Mouse (Mus musculus): Measurements from ENCODE around the gene Ugt1a1.

The Ugt1a1 gene

GRCm38 (mm10) chr1:88234646-88235045 is 22.9 kb downstream of the Ugt1a1 start:
- peak; percentile 17 for DNase-seq (ENCODE audit: low spot score)

GRCm38 (mm10) chr1:88235046-88235893 is 23.5 kb downstream of the Ugt1a1 start:
- DNase-seq (ENCODE audit: low spot score), result no peak

- DNase-seq (ENCODE audit: low spot score), result no peak
Observed at GRCm38 (mm10) chr1:88235894-88236415, 24.2 kb downstream of the Ugt1a1 start.

- DNase-seq (ENCODE audit: low spot score), result no peak
Observed at GRCm38 (mm10) chr1:88237311-88237710, 25.6 kb downstream of the Ugt1a1 start.

- no peak for DNase-seq (ENCODE audit: low spot score)
Observed at GRCm38 (mm10) chr1:88238771-88239170, 27.0 kb downstream of the Ugt1a1 start.

GRCm38 (mm10) chr1:88240072-88240471 is 28.3 kb downstream of the Ugt1a1 start:
- DNase-seq (ENCODE audit: low spot score), result no peak

- DNase-seq (ENCODE audit: low spot score), result no peak
Observed at GRCm38 (mm10) chr1:88240579-88240978, 28.8 kb downstream of the Ugt1a1 start.

- DNase-seq (ENCODE audit: low spot score), result no peak
Observed at GRCm38 (mm10) chr1:88243861-88244260, 32.1 kb downstream of the Ugt1a1 start.

- DNase-seq (ENCODE audit: low spot score), result no peak
Observed at GRCm38 (mm10) chr1:88245881-88246280, 34.1 kb downstream of the Ugt1a1 start.

GRCm38 (mm10) chr1:88246386-88246785 is 34.6 kb downstream of the Ugt1a1 start:
- no peak for DNase-seq (ENCODE audit: low spot score)

- DNase-seq (ENCODE audit: low spot score), result no peak
Observed at GRCm38 (mm10) chr1:88247660-88248059, 35.9 kb downstream of the Ugt1a1 start.

- no peak for DNase-seq (ENCODE audit: low spot score)
Observed at GRCm38 (mm10) chr1:88248658-88249057, 36.9 kb downstream of the Ugt1a1 start.

GRCm38 (mm10) chr1:88249596-88249995 is 37.8 kb downstream of the Ugt1a1 start:
- DNase-seq (ENCODE audit: low spot score), result no peak

- no peak for DNase-seq (ENCODE audit: low spot score)
Observed at GRCm38 (mm10) chr1:88250023-88250422, 38.3 kb downstream of the Ugt1a1 start.

- DNase-seq (ENCODE audit: low spot score), result no peak
Observed at GRCm38 (mm10) chr1:88253106-88253505, 41.3 kb downstream of the Ugt1a1 start.

GRCm38 (mm10) chr1:88253540-88253939 is 41.8 kb downstream of the Ugt1a1 start:
- DNase-seq (ENCODE audit: low spot score), result no peak

- no peak for DNase-seq (ENCODE audit: low spot score)
Observed at GRCm38 (mm10) chr1:88254793-88255465, 43.2 kb downstream of the Ugt1a1 start.

- DNase-seq (ENCODE audit: low spot score), result no peak
Observed at GRCm38 (mm10) chr1:88255466-88255857, 43.7 kb downstream of the Ugt1a1 start.

- no peak for DNase-seq (ENCODE audit: low spot score)
Observed at GRCm38 (mm10) chr1:88255989-88256754, 44.4 kb downstream of the Ugt1a1 start.

GRCm38 (mm10) chr1:88256886-88257663 is 45.3 kb downstream of the Ugt1a1 start:
- DNase-seq (ENCODE audit: low spot score), result no peak

- no peak for DNase-seq (ENCODE audit: low spot score)
Observed at GRCm38 (mm10) chr1:88257681-88258080, 45.9 kb downstream of the Ugt1a1 start.

GRCm38 (mm10) chr1:88258361-88258760 is 46.6 kb downstream of the Ugt1a1 start:
- DNase-seq (ENCODE audit: low spot score), result peak; percentile 22
